8 mouse cellular contexts compared by ENCODE assay signal in the genomic region with DNA sequence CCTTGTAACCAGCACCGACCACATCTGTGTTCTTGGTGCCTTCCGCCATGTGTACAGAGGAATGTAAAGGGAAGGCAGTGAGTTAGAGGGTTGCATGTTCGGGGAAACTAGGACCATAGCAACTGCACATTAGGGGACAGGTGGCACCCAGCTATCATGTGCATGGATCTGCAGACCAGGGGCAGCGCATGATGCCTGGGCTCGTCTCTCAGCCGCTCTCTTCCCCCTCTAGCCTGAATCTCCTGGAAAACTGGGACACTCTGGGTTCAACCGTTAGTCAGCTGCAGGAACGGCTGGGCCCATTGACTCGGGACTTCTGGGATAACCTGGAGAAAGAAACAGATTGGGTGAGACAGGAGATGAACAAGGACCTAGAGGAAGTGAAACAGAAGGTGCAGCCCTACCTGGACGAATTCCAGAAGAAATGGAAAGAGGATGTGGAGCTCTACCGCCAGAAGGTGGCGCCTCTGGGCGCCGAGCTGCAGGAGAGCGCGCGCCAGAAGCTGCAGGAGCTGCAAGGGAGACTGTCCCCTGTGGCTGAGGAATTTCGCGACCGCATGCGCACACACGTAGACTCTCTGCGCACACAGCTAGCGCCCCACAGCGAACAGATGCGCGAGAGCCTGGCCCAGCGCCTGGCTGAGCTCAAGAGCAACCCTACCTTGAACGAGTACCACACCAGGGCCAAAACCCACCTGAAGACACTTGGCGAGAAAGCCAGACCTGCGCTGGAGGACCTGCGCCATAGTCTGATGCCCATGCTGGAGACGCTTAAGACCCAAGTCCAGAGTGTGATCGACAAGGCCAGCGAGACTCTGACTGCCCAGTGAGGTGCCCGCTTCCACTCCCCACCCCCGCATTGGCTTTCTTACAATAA. TPM values are rescaled to one million over a fixed set of nuclear protein-coding genes. Genes with fewer than 3 reads are reported as not detected.
DNase-seq lines count a peak whose midpoint lies in the region; ATAC-seq and TF ChIP-seq lines count a peak whose summit lies in the region.

No protein-coding gene starts in this region.

- WGBS in lung, embryonic 14.5 days = 14% methylated on average over 37 of the region's 37 CpGs

- peak overlapping the region; percentile 50 to 59 for H3K4me3 ChIP-seq in ES-E14 (ENCODE audit: insufficient read depth in 1 of 2, low read depth in 1 of 2, low read length in 2 of 2, poor library complexity in 1 of 2, severe bottlenecking in 1 of 2)
- peak overlapping the region; percentile 37 for H3K4me3 ChIP-seq in lung, embryonic 14.5 days (ENCODE audit: low read depth, low read length)

- 0 out of 2 replicates have a peak, but pooled peaks cover 3% of the 10 kb centered on the region for H3K27me3 ChIP-seq in lung, embryonic 14.5 days (ENCODE audit: insufficient read depth, low read length)

- H3K9ac ChIP-seq in ES-E14 (ENCODE audit: insufficient read depth, low read depth, low read length, poor library complexity, severe bottlenecking) = peak overlapping the region; percentile 45
- H3K9ac ChIP-seq in lung, embryonic 14.5 days = peak overlapping the region; percentile 56

- TF ChIP-seq CTCF in lung, embryonic 14.5 days (IDR thresholded peaks at IDR 0.05; ENCODE audit: low read depth) = peak; percentile 85

- peak overlapping the region; percentile 68 for H3K4me2 ChIP-seq in lung, embryonic 14.5 days

- no peak overlapping the region for H3K27ac ChIP-seq in ES-E14 (ENCODE audit: insufficient read depth, low read depth, low read length, poor library complexity, severe bottlenecking)
- no peak overlapping the region for H3K27ac ChIP-seq in lung, embryonic 14.5 days (ENCODE audit: low read depth)

- peaks cover 0 to 3% of the 10 kb centered on the region in 2 experiments; a peak in 1 of 4 replicates for H3K4me1 ChIP-seq in ES-E14 (ENCODE audit: control insufficient read depth in 2 of 2, insufficient read depth in 2 of 2, low read length in 2 of 2, poor library complexity in 1 of 2)
- no peaks in the 10 kb centered on the region for H3K4me1 ChIP-seq in lung, embryonic 14.5 days (ENCODE audit: insufficient read depth)

- H3K9me3 ChIP-seq in ES-E14 (ENCODE audit: control insufficient read depth, insufficient read depth, low read depth, low read length) = no peaks in the 10 kb centered on the region
- H3K9me3 ChIP-seq in lung, embryonic 14.5 days (ENCODE audit: low read depth, low read length) = no peaks in the 10 kb centered on the region

- no peaks in the 10 kb centered on the region for H3K36me3 ChIP-seq in ES-E14 (ENCODE audit: control insufficient read depth, insufficient read depth, low read length, poor library complexity, severe bottlenecking)
- 0 out of 2 replicates have a peak, but pooled peaks cover 2% of the 10 kb centered on the region for H3K36me3 ChIP-seq in lung, embryonic 14.5 days (ENCODE audit: insufficient read depth)

- peak; percentile 76 for DNase-seq in ES-E14 (ENCODE audit: low read depth, low spot score)
- DNase-seq in cerebellum, adult 11-12 months = peak; percentile 95
- peak; percentile 93 for DNase-seq in forelimb bud, embryonic 11.5 days (ENCODE audit: low read depth, low spot score)
- peak; percentile 85 to 92 for DNase-seq in layer of hippocampus, adult 8-10 months (ENCODE audit: low spot score in 2 of 2)
- peak; percentile 94 for DNase-seq in lung, embryonic 14.5 days
- DNase-seq in ovary, postnatal 36 days (ENCODE audit: low spot score) = peak; percentile 85
- DNase-seq in thymus, postnatal 14 days = peak; percentile 68

- in situ Hi-C loops in ES-E14 (cut with MboI; ENCODE audit: low sequenced_read_pairs in 2 of 2, unreplicated experiment in 2 of 2) = no loop called here

- peak; percentile 89 to 91 for ATAC-seq in hematopoietic stem cell, adult 5-6 weeks (replicated peaks in 1 of 2; ENCODE audit: insufficient read depth in 1 of 2, low FRiP score in 2 of 2, low TSS enrichment in 1 of 2, low read depth in 1 of 2, poor library complexity in 2 of 2, severe bottlenecking in 2 of 2)
- ATAC-seq in lung, embryonic 14.5 days (ENCODE audit: insufficient read depth) = peak; percentile 95

TF ChIP-seq in ES-E14, 5 proteins besides CTCF, POLR2A, EP300 and RAD21:
- no peak for TF ChIP-seq ZNF384 (IDR thresholded peaks at IDR 0.05; ENCODE audit: low read depth, low read length)
- TF ChIP-seq MAFK (IDR thresholded peaks at IDR 0.05; ENCODE audit: insufficient read depth, low read depth, low read length) = no peak
- 0 out of 2 replicates have a peak, but pooled peaks have one; percentile 41 for TF ChIP-seq HCFC1 (IDR thresholded peaks at IDR 0.05; ENCODE audit: borderline replicate concordance, insufficient read depth, low read length)

RNA-seq across cellular contexts. Expression of a gene that starts 1.4 kb away (rescaled TPM):
- 0.45 and 0.63 TPM in 2 replicates for total RNA-seq in ES-E14 (2012; rRNA removed)
- total RNA-seq in hematopoietic stem cell, adult 5-6 weeks (2017) = not detected in 2 replicates
- under 1 TPM in 3 of 4 experiments, not detected in 1; 0.38 to 0.47 (median 0.41) TPM for total RNA-seq in layer of hippocampus, adult 8-10 months (2022)
- 0.80 and 2.0 TPM in 2 replicates for polyA plus RNA-seq in lung, embryonic 14.5 days (2014; fragmentation: Nextera tagmentation; extraction: Ambion mirVana)

RNA-seq across cellular contexts. Expression of a gene that starts 5.6 kb away (rescaled TPM):
- total RNA-seq in ES-E14 (2012; rRNA removed) = not detected in 2 replicates
- total RNA-seq in hematopoietic stem cell, adult 5-6 weeks (2017) = not detected in 2 replicates
- 1 to 10 TPM in 1 of 4 experiments, under 1 TPM in 1, not detected in 2; 0.86 to 2.0 TPM for total RNA-seq in layer of hippocampus, adult 8-10 months (2022)
- polyA plus RNA-seq in lung, embryonic 14.5 days (2014; fragmentation: Nextera tagmentation; extraction: Ambion mirVana) = not detected in 2 replicates

RNA-seq across cellular contexts. Expression of a gene that starts 10.7 kb away (rescaled TPM):
- not detected in 2 replicates for total RNA-seq in ES-E14 (2012; rRNA removed)
- total RNA-seq in hematopoietic stem cell, adult 5-6 weeks (2017) = not detected in 2 replicates
- total RNA-seq in layer of hippocampus, adult 8-10 months (2022) = not detected
- polyA plus RNA-seq in lung, embryonic 14.5 days (2014; fragmentation: Nextera tagmentation; extraction: Ambion mirVana) = not detected in 2 replicates

RNA-seq across cellular contexts. Expression of a gene that starts 38.6 kb away (rescaled TPM):
- 0.09 and 0.42 TPM in 2 replicates for total RNA-seq in ES-E14 (2012; rRNA removed)
- total RNA-seq in hematopoietic stem cell, adult 5-6 weeks (2017) = not detected in 2 replicates
- not detected for total RNA-seq in layer of hippocampus, adult 8-10 months (2022)
- polyA plus RNA-seq in lung, embryonic 14.5 days (2014; fragmentation: Nextera tagmentation; extraction: Ambion mirVana) = not detected in 2 replicates

RNA-seq across cellular contexts. Expression of a gene that starts 43.1 kb away (rescaled TPM):
- 56.0 and 58.9 TPM in 2 replicates for total RNA-seq in ES-E14 (2012; rRNA removed)
- 59.3 and 82.4 TPM in 2 replicates for total RNA-seq in hematopoietic stem cell, adult 5-6 weeks (2017)
- total RNA-seq in layer of hippocampus, adult 8-10 months (2022) = 10 to 100 TPM; 38.6 to 52.6 (median 42.0) TPM
- polyA plus RNA-seq in lung, embryonic 14.5 days (2014; fragmentation: Nextera tagmentation; extraction: Ambion mirVana) = 56.0 and 61.8 TPM in 2 replicates
